Mouse (Mus musculus): ENCODE measurements around the gene Emd.

- TF ChIP-seq CTCF (IDR thresholded peaks at IDR 0.05; ENCODE audit: borderline replicate concordance, extremely low read depth, insufficient read depth, insufficient read length) (no peak), POLR2A (IDR thresholded peaks at IDR 0.05; ENCODE audit: borderline replicate concordance, extremely low read depth, insufficient read depth, insufficient read length, poor library complexity, severe bottlenecking) (no peak)
These were observed 9.4 kb upstream of the Emd start for GRCm38 (mm10) chrX:74245107-74245506.
